Comparison of ENCODE assay signal across 8 mouse cellular contexts in genomic region chr3:123385118-123385485, GRCm38 (mm10). TPM values are rescaled to one million over a fixed set of nuclear protein-coding genes. Genes with fewer than 3 reads are reported as not detected.
DNase-seq lines count a peak whose midpoint lies in the region; ATAC-seq and TF ChIP-seq lines count a peak whose summit lies in the region.

No protein-coding gene starts in this region.

- H3K27me3 ChIP-seq in hindbrain, embryonic 13.5 days: peaks cover 10% of the 10 kb centered on the region; the same call in 1 of the 2 replicates
- no peaks in the 10 kb centered on the region for H3K27me3 ChIP-seq in midbrain, embryonic 14.5 days (ENCODE audit: control insufficient read depth, insufficient read depth, low read length)

- intact Hi-C loops in left cerebral cortex, adult 2 months (cut with DNase I): loop anchor here (10.0 kb wide), 1 partner anchor 890 kb away; no protein-coding TSS in a partner anchor
- intact Hi-C loops in left cerebral cortex, postnatal 36 days (cut with DNase I): loop anchor here (2.0 to 5.0 kb wide), 2 partner anchors 124 to 1093 kb away; partner anchors contain the start of gene Bcar3

- DNase-seq in left cerebral cortex, adult 2 months (ENCODE audit: extremely low spot score in 1 of 2, low spot score in 2 of 2): no peak
- no peak for DNase-seq in left cerebral cortex, postnatal 36 days (ENCODE audit: low spot score in 2 of 2)
- peak; percentile 18 for DNase-seq in c-Kit-positive CD71-positive TER-119-positive erythroid progenitor cells, embryonic 14.5 days (ENCODE audit: low spot score)
- peak; percentile 4 for DNase-seq in midbrain, embryonic 14.5 days
- no peak for DNase-seq in embryo, embryonic 11 days
- DNase-seq in cerebellum, postnatal 36 days: no peak

- WGBS in hindbrain, embryonic 13.5 days: 11% methylated on average over 6 of the region's 6 CpGs
- WGBS in midbrain, embryonic 14.5 days: 12% methylated on average over 6 of the region's 6 CpGs

- peak; percentile 1; the same call in 1 of the 2 replicates for ATAC-seq in hindbrain, embryonic 13.5 days (ENCODE audit: low FRiP score)
- ATAC-seq in midbrain, embryonic 14.5 days (ENCODE audit: low FRiP score, low TSS enrichment): no peak
- no peak for ATAC-seq in megakaryocyte progenitor cell, adult 5-6 weeks (replicated peaks; ENCODE audit: poor library complexity)

- H3K9me3 ChIP-seq in hindbrain, embryonic 13.5 days: no peaks in the 10 kb centered on the region
- no peaks in the 10 kb centered on the region for H3K9me3 ChIP-seq in midbrain, embryonic 14.5 days (ENCODE audit: control insufficient read depth, low read length)

- peak overlapping the region; percentile 75 for H3K4me2 ChIP-seq in hindbrain, embryonic 13.5 days
- peak overlapping the region; percentile 76 for H3K4me2 ChIP-seq in midbrain, embryonic 14.5 days (ENCODE audit: low read length)

- TF ChIP-seq CTCF in left cerebral cortex, adult 2 months (IDR thresholded peaks at IDR 0.05): no peak

- peak overlapping the region; percentile 75 for H3K9ac ChIP-seq in hindbrain, embryonic 13.5 days
- H3K9ac ChIP-seq in midbrain, embryonic 14.5 days (replicated peaks; ENCODE audit: low read length): peak overlapping the region; percentile 68

- peak overlapping the region; percentile 83 for H3K4me3 ChIP-seq in left cerebral cortex, adult 2 months
- H3K4me3 ChIP-seq in hindbrain, embryonic 13.5 days: peak overlapping the region; percentile 53
- H3K4me3 ChIP-seq in midbrain, embryonic 14.5 days (replicated peaks; ENCODE audit: low read depth, low read length): peak overlapping the region; percentile 66

- peak overlapping the region; percentile 91 for H3K27ac ChIP-seq in left cerebral cortex, adult 2 months
- peak overlapping the region; percentile 60; the same call in 1 of the 2 replicates for H3K27ac ChIP-seq in hindbrain, embryonic 13.5 days
- H3K27ac ChIP-seq in midbrain, embryonic 14.5 days (replicated peaks; ENCODE audit: low read depth, low read length): peak overlapping the region; percentile 86; the same call in 1 of the 2 replicates

- H3K4me1 ChIP-seq in hindbrain, embryonic 13.5 days (replicated peaks): peaks cover 21% of the 10 kb centered on the region
- peaks cover 6% of the 10 kb centered on the region for H3K4me1 ChIP-seq in midbrain, embryonic 14.5 days (ENCODE audit: control insufficient read depth, insufficient read depth, low read length)

- H3K36me3 ChIP-seq in hindbrain, embryonic 13.5 days: peaks cover 12% of the 10 kb centered on the region
- H3K36me3 ChIP-seq in midbrain, embryonic 14.5 days (ENCODE audit: control insufficient read depth, insufficient read depth, low read length): peaks cover 12% of the 10 kb centered on the region; the same call in 1 of the 2 replicates

RNA-seq across cellular contexts. Expression of gene Mettl14, which starts 0.8 kb away (rescaled TPM):
- total RNA-seq in left cerebral cortex, adult 2 months (2021): 10 to 100 TPM; 11.2 to 12.3 TPM
- 10 to 100 TPM; 11.4 to 15.6 TPM for total RNA-seq in left cerebral cortex, postnatal 36 days (2021)
- polyA plus RNA-seq in hindbrain, embryonic 13.5 days (2015; fragmentation: Nextera tagmentation; extraction: Ambion mirVana): 24.0 and 25.0 TPM in 2 replicates
- polyA plus RNA-seq in midbrain, embryonic 14.5 days (2014; fragmentation: Nextera tagmentation; extraction: Ambion mirVana): 14.6 and 20.4 TPM in 2 replicates
- 19.9 and 20.4 TPM in 2 replicates for total RNA-seq in megakaryocyte progenitor cell, adult 5-6 weeks (2015)
- 24.3 and 31.6 TPM in 2 replicates for total RNA-seq in megakaryocyte progenitor cell, adult 5-6 weeks (2017)

Comparison
In these comparisons a context has a peak if more than half of its experiments do, and no peak if none do; other contexts are left out.
1. DNase-seq: peak in c-Kit-positive CD71-positive TER-119-positive erythroid progenitor cells, embryonic 14.5 days (single experiment) and midbrain, embryonic 14.5 days (single experiment); none in left cerebral cortex, adult 2 months (0 of 2), left cerebral cortex, postnatal 36 days (0 of 2), embryo, embryonic 11 days (single experiment) and cerebellum, postnatal 36 days (0 of 2).
2. Peak in every context shown above with its lines, with median percentiles within 50 percentile points of each other: H3K27ac ChIP-seq and H3K4me3 ChIP-seq.